Mouse (Mus musculus): ENCODE results near the gene Zcrb1.

DNA sequence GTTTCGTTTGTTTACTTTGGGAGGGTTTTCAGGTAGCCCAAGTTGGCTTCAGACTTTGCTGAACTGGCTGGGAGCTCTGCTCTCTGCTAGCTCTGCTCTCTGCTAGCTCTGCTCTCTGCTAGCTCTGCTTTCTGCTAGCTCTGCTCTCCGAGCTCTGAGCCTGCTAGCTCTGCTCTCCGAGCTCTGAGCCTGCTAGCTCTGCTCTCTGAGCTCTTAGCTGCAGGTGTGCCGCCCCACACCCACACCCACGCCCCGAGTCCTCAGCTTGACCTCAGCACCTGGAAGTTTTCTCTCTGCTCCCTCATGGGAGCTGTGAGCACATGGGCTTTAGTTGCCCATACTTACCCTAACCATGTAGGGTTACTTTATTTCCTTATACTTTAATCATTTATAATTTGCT is 45.5 kb upstream of the Zcrb1 start:
- TF ChIP-seq CTCF (IDR thresholded peaks at IDR 0.05; ENCODE audit: low read depth, low read length) = no peak
- TF ChIP-seq POLR2A (IDR thresholded peaks at IDR 0.05; ENCODE audit: extremely low read depth, insufficient read depth, low read length) = no peak
